Mouse (Mus musculus): ENCODE measurements at regions not wholly inside any gene's neighbourhood (a gene's known extent, or its start where the extent isn't known, plus 50 kb on each side); places are given as distances from the start of the nearest gene placed in this dataset.
A peak's percentile ranks its signal among the peaks of the same experiment; 100 is the strongest.

GRCm38 (mm10) chr17:79481112-79481738 is 126.3 kb upstream of the Cdc42ep3 start:
- Histone ChIP-seq H3K9me3 (ENCODE audit: control insufficient read depth, low read length) (no peaks in the 10 kb centered on the region), H3K27ac (ENCODE audit: low read depth) (no peak overlapping the region), H3K9ac (ENCODE audit: low read length) (no peak overlapping the region), H3K4me3 (ENCODE audit: low read depth, low read length) (no peak overlapping the region), H3K27me3 (replicated peaks; ENCODE audit: control insufficient read depth, insufficient read depth, low read length) (no peaks in the 10 kb centered on the region), H3K36me3 (ENCODE audit: control insufficient read depth, insufficient read depth, low read length) (no peaks in the 10 kb centered on the region), H3K4me1 (replicated peaks; ENCODE audit: control insufficient read depth, insufficient read depth, low read length) (no peaks in the 10 kb centered on the region), H3K4me2 (ENCODE audit: low read length) (no peak overlapping the region)
- WGBS: 88% methylated on average over 6 of the region's 6 CpGs
- no peak for ATAC-seq (replicated peaks; ENCODE audit: low FRiP score, low TSS enrichment, low read depth)
- DNase-seq (ENCODE audit: low spot score): no peak

- DNase-seq (ENCODE audit: low spot score) (no peak), ATAC-seq (replicated peaks; ENCODE audit: low FRiP score, low TSS enrichment, low read depth) (no peak)
- Histone ChIP-seq H3K9me3 (ENCODE audit: control insufficient read depth, low read length) (no peaks in the 10 kb centered on the region), H3K4me2 (ENCODE audit: low read length) (no peak overlapping the region), H3K9ac (ENCODE audit: low read length) (no peak overlapping the region), H3K27me3 (replicated peaks; ENCODE audit: control insufficient read depth, insufficient read depth, low read length) (no peaks in the 10 kb centered on the region), H3K4me1 (replicated peaks; ENCODE audit: control insufficient read depth, insufficient read depth, low read length) (no peaks in the 10 kb centered on the region), H3K4me3 (ENCODE audit: low read depth, low read length) (no peak overlapping the region), H3K36me3 (ENCODE audit: control insufficient read depth, insufficient read depth, low read length) (no peaks in the 10 kb centered on the region), H3K27ac (ENCODE audit: low read depth) (no peak overlapping the region)
- WGBS: 80% methylated on average over 4 of the region's 4 CpGs
Measured at GRCm38 (mm10) chr17:79481936-79482335, 127.0 kb upstream of the Cdc42ep3 start.

DNA sequence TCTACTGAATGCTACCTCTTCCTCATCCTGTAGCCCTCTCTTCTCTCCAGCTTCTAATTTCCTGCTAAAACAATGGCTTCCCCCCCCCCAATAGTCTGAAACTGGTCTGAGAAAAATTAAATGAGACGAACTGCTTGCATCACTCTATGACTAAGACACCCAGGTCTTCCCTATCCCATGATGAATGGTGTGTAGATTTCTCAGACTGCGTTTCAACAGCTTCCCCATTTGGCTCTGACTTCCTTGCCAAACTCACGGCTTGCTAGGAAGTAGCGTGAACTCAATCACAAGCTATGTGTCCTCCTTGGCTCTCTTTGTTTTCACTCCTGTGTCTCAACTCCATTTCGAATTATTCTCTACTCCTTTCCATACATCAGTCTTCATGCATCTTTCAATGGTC is 126.4 kb upstream of the Rmdn2 start:
- DNase-seq (ENCODE audit: low spot score) (no peak), ATAC-seq (replicated peaks; ENCODE audit: low FRiP score, low TSS enrichment, low read depth) (no peak)
- Histone ChIP-seq H3K9ac (ENCODE audit: low read length) (no peak overlapping the region), H3K4me3 (ENCODE audit: low read depth, low read length) (no peak overlapping the region), H3K4me1 (replicated peaks; ENCODE audit: control insufficient read depth, insufficient read depth, low read length) (no peaks in the 10 kb centered on the region), H3K9me3 (ENCODE audit: control insufficient read depth, low read length) (no peaks in the 10 kb centered on the region), H3K27me3 (replicated peaks; ENCODE audit: control insufficient read depth, insufficient read depth, low read length) (no peaks in the 10 kb centered on the region), H3K27ac (ENCODE audit: low read depth) (no peak overlapping the region), H3K36me3 (ENCODE audit: control insufficient read depth, insufficient read depth, low read length) (no peaks in the 10 kb centered on the region), H3K4me2 (ENCODE audit: low read length) (no peak overlapping the region)
- 83% methylated on average over 5 of the region's 5 CpGs for WGBS

DNA sequence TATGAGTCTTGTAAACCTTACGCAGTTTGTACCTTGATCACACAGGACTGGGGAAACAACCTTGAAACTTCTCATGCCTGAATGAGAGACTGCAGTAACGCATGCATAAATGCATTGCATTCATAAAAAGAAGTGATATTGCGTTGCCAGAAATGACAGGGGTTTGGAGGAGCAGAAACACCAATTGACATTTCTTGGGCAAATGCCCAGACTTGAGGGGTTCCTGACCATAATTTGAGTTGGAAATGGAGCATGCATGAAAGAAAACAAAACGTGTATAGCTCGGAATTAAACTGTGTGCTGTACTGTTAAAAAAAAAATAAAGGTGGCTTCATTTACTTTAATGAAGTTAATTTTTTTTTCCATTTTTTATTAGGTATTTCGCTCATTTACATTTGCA is 122.4 kb upstream of the Rmdn2 start:
- Histone ChIP-seq H3K4me3 (ENCODE audit: low read depth, low read length) (no peak overlapping the region), H3K9ac (ENCODE audit: low read length) (no peak overlapping the region), H3K4me1 (replicated peaks; ENCODE audit: control insufficient read depth, insufficient read depth, low read length) (no peaks in the 10 kb centered on the region), H3K27me3 (replicated peaks; ENCODE audit: control insufficient read depth, insufficient read depth, low read length) (no peaks in the 10 kb centered on the region), H3K27ac (ENCODE audit: low read depth) (no peak overlapping the region), H3K9me3 (ENCODE audit: control insufficient read depth, low read length) (no peaks in the 10 kb centered on the region), H3K36me3 (ENCODE audit: control insufficient read depth, insufficient read depth, low read length) (no peaks in the 10 kb centered on the region), H3K4me2 (ENCODE audit: low read length) (no peak overlapping the region)
- 85% methylated on average over 6 of the region's 6 CpGs for WGBS
- DNase-seq (ENCODE audit: low spot score): no peak
- ATAC-seq (replicated peaks; ENCODE audit: low FRiP score, low TSS enrichment, low read depth): no peak

GRCm38 (mm10) chr17:79497629-79498028 is 114.0 kb upstream of the Rmdn2 start:
- no peaks in the 10 kb centered on the region for H3K36me3 ChIP-seq (ENCODE audit: control insufficient read depth, insufficient read depth, low read length)
- H3K9ac ChIP-seq (ENCODE audit: low read length): no peak overlapping the region
- DNase-seq (ENCODE audit: low spot score) (no peak), ATAC-seq (replicated peaks; ENCODE audit: low FRiP score, low TSS enrichment, low read depth) (no peak)
- 30% methylated on average over 4 of the region's 4 CpGs for WGBS
- H3K4me1 ChIP-seq (replicated peaks; ENCODE audit: control insufficient read depth, insufficient read depth, low read length): no peaks in the 10 kb centered on the region
- no peak overlapping the region for H3K4me3 ChIP-seq (ENCODE audit: low read depth, low read length)
- H3K27ac ChIP-seq (ENCODE audit: low read depth): peak overlapping the region; percentile 69; the same call in 1 of the 2 replicates
- H3K27me3 ChIP-seq (replicated peaks; ENCODE audit: control insufficient read depth, insufficient read depth, low read length): no peaks in the 10 kb centered on the region
- H3K4me2 ChIP-seq (ENCODE audit: low read length): no peak overlapping the region
- H3K9me3 ChIP-seq (ENCODE audit: control insufficient read depth, low read length): no peaks in the 10 kb centered on the region

GRCm38 (mm10) chr17:79498321-79498720 is 113.3 kb upstream of the Rmdn2 start:
- DNase-seq (ENCODE audit: low spot score): no peak
- Histone ChIP-seq H3K4me2 (ENCODE audit: low read length) (no peak overlapping the region), H3K9me3 (ENCODE audit: control insufficient read depth, low read length) (no peaks in the 10 kb centered on the region), H3K27ac (ENCODE audit: low read depth) (0 out of 2 replicates have a peak overlapping the region, but pooled peaks have one; percentile 69), H3K9ac (ENCODE audit: low read length) (no peak overlapping the region), H3K4me1 (replicated peaks; ENCODE audit: control insufficient read depth, insufficient read depth, low read length) (no peaks in the 10 kb centered on the region), H3K27me3 (replicated peaks; ENCODE audit: control insufficient read depth, insufficient read depth, low read length) (no peaks in the 10 kb centered on the region), H3K4me3 (ENCODE audit: low read depth, low read length) (no peak overlapping the region), H3K36me3 (ENCODE audit: control insufficient read depth, insufficient read depth, low read length) (no peaks in the 10 kb centered on the region)
- 81% methylated on average over 9 of the region's 9 CpGs for WGBS
- no peak for ATAC-seq (replicated peaks; ENCODE audit: low FRiP score, low TSS enrichment, low read depth)

GRCm38 (mm10) chr17:79501031-79501474 is 110.6 kb upstream of the Rmdn2 start:
- WGBS: 57% methylated on average over 1 of the region's 1 CpGs
- no peak overlapping the region for H3K9ac ChIP-seq (ENCODE audit: low read length)
- no peak for ATAC-seq (replicated peaks; ENCODE audit: low FRiP score, low TSS enrichment, low read depth)
- H3K4me1 ChIP-seq (replicated peaks; ENCODE audit: control insufficient read depth, insufficient read depth, low read length): no peaks in the 10 kb centered on the region
- no peaks in the 10 kb centered on the region for H3K9me3 ChIP-seq (ENCODE audit: control insufficient read depth, low read length)
- no peak overlapping the region for H3K4me2 ChIP-seq (ENCODE audit: low read length)
- H3K27ac ChIP-seq (ENCODE audit: low read depth): no peak overlapping the region
- no peak overlapping the region for H3K4me3 ChIP-seq (ENCODE audit: low read depth, low read length)
- no peaks in the 10 kb centered on the region for H3K27me3 ChIP-seq (replicated peaks; ENCODE audit: control insufficient read depth, insufficient read depth, low read length)
- H3K36me3 ChIP-seq (ENCODE audit: control insufficient read depth, insufficient read depth, low read length): no peaks in the 10 kb centered on the region
- no peak for DNase-seq (ENCODE audit: low spot score)

- no peak for ATAC-seq (replicated peaks; ENCODE audit: low FRiP score, low TSS enrichment, low read depth)
- H3K4me2 ChIP-seq (ENCODE audit: low read length): no peak overlapping the region
- 87% methylated on average over 2 of the region's 2 CpGs for WGBS
- no peak overlapping the region for H3K4me3 ChIP-seq (ENCODE audit: low read depth, low read length)
- H3K27me3 ChIP-seq (replicated peaks; ENCODE audit: control insufficient read depth, insufficient read depth, low read length): no peaks in the 10 kb centered on the region
- H3K27ac ChIP-seq (ENCODE audit: low read depth): no peak overlapping the region
- H3K9ac ChIP-seq (ENCODE audit: low read length): no peak overlapping the region
- H3K4me1 ChIP-seq (replicated peaks; ENCODE audit: control insufficient read depth, insufficient read depth, low read length): no peaks in the 10 kb centered on the region
- DNase-seq (ENCODE audit: low spot score): no peak
- no peaks in the 10 kb centered on the region for H3K36me3 ChIP-seq (ENCODE audit: control insufficient read depth, insufficient read depth, low read length)
- H3K9me3 ChIP-seq (ENCODE audit: control insufficient read depth, low read length): no peaks in the 10 kb centered on the region
Measured at GRCm38 (mm10) chr17:79501926-79502325, 109.7 kb upstream of the Rmdn2 start.

DNA sequence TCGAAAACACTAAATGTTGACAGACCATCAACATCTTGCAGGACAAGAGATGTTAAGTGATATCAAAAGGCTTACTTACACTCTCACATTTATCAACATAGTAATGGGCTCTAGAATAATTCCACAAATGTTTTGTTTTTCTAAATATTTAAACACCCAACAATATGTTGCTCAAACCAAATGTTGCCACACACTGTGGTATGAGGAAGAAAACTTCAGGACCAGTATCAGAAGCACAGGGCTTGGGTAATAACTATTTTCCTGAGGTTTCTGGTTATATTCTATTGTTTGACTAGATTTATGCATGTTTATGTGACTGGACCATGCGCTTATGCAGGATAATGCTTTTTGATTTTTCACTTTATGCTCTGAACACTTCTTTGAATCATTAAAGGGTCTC is 108.6 kb upstream of the Rmdn2 start:
- Histone ChIP-seq H3K4me3 (ENCODE audit: low read depth, low read length) (no peak overlapping the region), H3K4me2 (ENCODE audit: low read length) (no peak overlapping the region), H3K27ac (ENCODE audit: low read depth) (no peak overlapping the region), H3K9me3 (ENCODE audit: control insufficient read depth, low read length) (no peaks in the 10 kb centered on the region), H3K36me3 (ENCODE audit: control insufficient read depth, insufficient read depth, low read length) (no peaks in the 10 kb centered on the region), H3K27me3 (replicated peaks; ENCODE audit: control insufficient read depth, insufficient read depth, low read length) (no peaks in the 10 kb centered on the region), H3K9ac (ENCODE audit: low read length) (no peak overlapping the region), H3K4me1 (replicated peaks; ENCODE audit: control insufficient read depth, insufficient read depth, low read length) (no peaks in the 10 kb centered on the region)
- 77% methylated on average over 2 of the region's 2 CpGs for WGBS
- DNase-seq (ENCODE audit: low spot score): no peak
- no peak for ATAC-seq (replicated peaks; ENCODE audit: low FRiP score, low TSS enrichment, low read depth)

Data from intestine, embryonic 14.5 days (tissue).